Mouse (Mus musculus) layer of hippocampus, postnatal 25 days (tissue): Measurements from ENCODE around the gene Mip. TPM values are rescaled to one million over a fixed set of nuclear protein-coding genes. Genes with fewer than 3 reads are reported as not detected.

Experiments used
- DNase-seq, 2 experiments: peaks; one replicate each; pipeline ENCODE4 v3.0.0; 2022; ENCODE audit warnings: mixed read lengths in 2 of 2, low spot score in 1 of 2; ENCODE audit errors: extremely low spot score in 1 of 2
- total RNA-seq, 2 experiments: library from RNA; stranded (reverse); gene quantifications; 2 replicates each; pipeline ENCODE4 v1.2.3; 2021

Mip gene
- total RNA-seq, 2 experiments from 2014 or later, result not detected

DNA sequence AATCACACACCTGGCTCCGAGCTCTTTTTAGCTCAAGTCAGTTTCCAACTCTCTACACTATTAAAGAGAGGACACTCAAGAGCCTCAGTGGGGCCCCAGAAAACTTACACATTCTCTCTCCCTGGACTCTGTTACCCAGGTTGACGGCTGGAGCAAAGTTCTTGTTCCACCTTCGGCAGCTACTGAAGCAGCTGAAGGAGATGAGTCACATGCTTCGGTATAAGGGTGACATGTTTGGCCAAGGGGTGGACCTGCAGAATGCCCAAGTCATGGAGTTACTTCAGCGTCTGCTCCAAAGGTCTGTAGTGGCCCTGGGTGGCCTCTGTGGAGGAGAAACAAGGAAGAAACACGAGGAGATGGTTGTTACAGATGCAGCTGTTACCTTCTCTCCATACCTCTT is 55.3 kb downstream of the Mip start:
- no peak for DNase-seq

Other genes starting within 250 kb of the Mip start
- gene Hsd17b6, start 218.2 kb upstream of the Mip start, total RNA-seq, result not detected
- gene Prim1, start 210.7 kb upstream of the Mip start, total RNA-seq, result 1 to 10 TPM; 6.6 to 6.8 TPM
- gene Naca, start 190.3 kb upstream of the Mip start, total RNA-seq, result 100 to 1,000 TPM; 317 to 351 TPM
- 100 to 1,000 TPM; 134 to 145 TPM for gene Ptges3, start 166.9 kb upstream of the Mip start, total RNA-seq
- 1,000 to 10,000 TPM; 1,588 to 1,852 TPM for gene Atp5b, start 142.6 kb upstream of the Mip start, total RNA-seq
- 10 to 100 TPM; 32.2 to 42.5 TPM for gene Baz2a, start 134.3 kb upstream of the Mip start, total RNA-seq
- gene Rbms2, start 45.5 kb upstream of the Mip start, total RNA-seq, result 10 to 100 TPM; 11.5 to 11.9 TPM
- 10 to 100 TPM; 19.2 to 23.5 TPM for gene Gls2, start 31.4 kb upstream of the Mip start, total RNA-seq
- 10 to 100 TPM in 1 of 2 experiments, 1 to 10 TPM in 1; 8.5 to 10.6 TPM for gene Spryd4, start 14.0 kb upstream of the Mip start, total RNA-seq
- 1 to 10 TPM; 4.3 to 5.6 TPM for gene Timeless, start 6.2 kb downstream of the Mip start, total RNA-seq
- gene Apon, start 28.3 kb downstream of the Mip start, total RNA-seq, result not detected
- gene Apof, start 42.8 kb downstream of the Mip start, total RNA-seq, result not detected
- 10 to 100 TPM; 27.8 to 30.0 TPM for gene Stat2, start 44.7 kb downstream of the Mip start, total RNA-seq
- gene Il23a, start 72.9 kb downstream of the Mip start, total RNA-seq, result 1 to 10 TPM in 1 of 2 experiments, under 1 TPM in 1; 0.84 to 1.1 TPM
- gene Pan2, start 77.5 kb downstream of the Mip start, total RNA-seq, result 10 to 100 TPM; 12.3 to 17.4 TPM
- gene Cnpy2, start 96.6 kb downstream of the Mip start, total RNA-seq, result 10 to 100 TPM; 81.1 to 92.0 TPM
- 100 to 1,000 TPM; 232 to 242 TPM for gene Cs, start 111.9 kb downstream of the Mip start, total RNA-seq
- 10 to 100 TPM; 52.9 to 53.5 TPM for gene Coq10a, start 143.2 kb downstream of the Mip start, total RNA-seq
- gene Ankrd52, start 151.3 kb downstream of the Mip start, total RNA-seq, result 10 to 100 TPM; 54.7 to 69.5 TPM
- not detected for gene Slc39a5, start 175.4 kb downstream of the Mip start, total RNA-seq
- gene Nabp2, start 185.7 kb downstream of the Mip start, total RNA-seq, result 100 to 1,000 TPM in 1 of 2 experiments, 10 to 100 TPM in 1; 96.7 to 101 TPM
- 10 to 100 TPM; 68.0 to 76.9 TPM for gene Rnf41, start 185.8 kb downstream of the Mip start, total RNA-seq
- gene Smarcc2, start 233.4 kb downstream of the Mip start, total RNA-seq, result 100 to 1,000 TPM; 228 to 242 TPM